Mouse (Mus musculus): ENCODE measurements around the gene Irf2bp2. TPM values are rescaled to one million over a fixed set of nuclear protein-coding genes. Genes with fewer than 3 reads are reported as not detected.

Gene Irf2bp2
- total and polyA plus RNA-seq, 2 experiments from 2014 or later, result 10.2 to 91.5 TPM

- Histone ChIP-seq H3K27me3 (ENCODE audit: insufficient read depth, low read length) (no peaks in the 10 kb centered on the region), H3K4me2 (ENCODE audit: low read depth, low read length) (no peak overlapping the region), H3K9me3 (ENCODE audit: low read length) (no peaks in the 10 kb centered on the region), H3K36me3 (ENCODE audit: insufficient read depth, low read length) (no peaks in the 10 kb centered on the region), H3K27ac (no peak overlapping the region), H3K9ac (replicated peaks; ENCODE audit: low read length) (no peak overlapping the region), H3K4me1 (ENCODE audit: insufficient read depth, low read length) (peaks cover 10% of the 10 kb centered on the region; the same call in 1 of the 2 replicates), H3K4me3 (ENCODE audit: low read length) (no peak overlapping the region)
- TF ChIP-seq CTCF (IDR thresholded peaks at IDR 0.05; ENCODE audit: low read depth), result no peak
- ATAC-seq (no peak), DNase-seq (ENCODE audit: low spot score) (no peak)
- WGBS, result 75% methylated on average over 6 of the region's 6 CpGs
Measured at GRCm38 (mm10) chr8:126565231-126565781, 28.5 kb downstream of the Irf2bp2 start.

GRCm38 (mm10) chr8:126564551-126565154 lies 29.1 kb downstream of the Irf2bp2 start:
- Histone ChIP-seq H3K9ac (replicated peaks; ENCODE audit: low read length) (no peak overlapping the region), H3K27ac (no peak overlapping the region), H3K27me3 (ENCODE audit: insufficient read depth, low read length) (no peaks in the 10 kb centered on the region), H3K36me3 (ENCODE audit: insufficient read depth, low read length) (no peaks in the 10 kb centered on the region), H3K4me3 (ENCODE audit: low read length) (no peak overlapping the region), H3K4me2 (ENCODE audit: low read depth, low read length) (no peak overlapping the region), H3K9me3 (ENCODE audit: low read length) (no peaks in the 10 kb centered on the region), H3K4me1 (ENCODE audit: insufficient read depth, low read length) (peaks cover 10% of the 10 kb centered on the region; the same call in 1 of the 2 replicates)
- no peak for ATAC-seq
- no peak for DNase-seq (ENCODE audit: low spot score)
- 74% methylated on average over 9 of the region's 9 CpGs for WGBS
- no peak for TF ChIP-seq CTCF (IDR thresholded peaks at IDR 0.05; ENCODE audit: low read depth)

GRCm38 (mm10) chr8:126561316-126561841 lies 32.4 kb downstream of the Irf2bp2 start:
- WGBS, result 98% methylated on average over 4 of the region's 4 CpGs
- Histone ChIP-seq H3K4me3 (ENCODE audit: low read length) (no peak overlapping the region), H3K9me3 (ENCODE audit: low read length) (no peaks in the 10 kb centered on the region), H3K4me1 (ENCODE audit: insufficient read depth, low read length) (peaks cover 8% of the 10 kb centered on the region; the same call in 1 of the 2 replicates), H3K36me3 (ENCODE audit: insufficient read depth, low read length) (no peaks in the 10 kb centered on the region), H3K9ac (replicated peaks; ENCODE audit: low read length) (no peak overlapping the region), H3K4me2 (ENCODE audit: low read depth, low read length) (no peak overlapping the region), H3K27ac (no peak overlapping the region), H3K27me3 (ENCODE audit: insufficient read depth, low read length) (no peaks in the 10 kb centered on the region)
- no peak for DNase-seq (ENCODE audit: low spot score)
- TF ChIP-seq CTCF (IDR thresholded peaks at IDR 0.05; ENCODE audit: low read depth), result no peak
- no peak for ATAC-seq

- no peak overlapping the region for H3K4me2 ChIP-seq (ENCODE audit: low read depth, low read length)
- no peak for TF ChIP-seq CTCF (IDR thresholded peaks at IDR 0.05; ENCODE audit: low read depth)
- no peaks in the 10 kb centered on the region for H3K9me3 ChIP-seq (ENCODE audit: low read length)
- no peak overlapping the region for H3K9ac ChIP-seq (replicated peaks; ENCODE audit: low read length)
- no peak overlapping the region for H3K27ac ChIP-seq
- DNase-seq (ENCODE audit: low spot score) (no peak), ATAC-seq (no peak)
- 92% methylated on average over 13 of the region's 13 CpGs for WGBS
- no peak overlapping the region for H3K4me3 ChIP-seq (ENCODE audit: low read length)
- H3K4me1 ChIP-seq (ENCODE audit: insufficient read depth, low read length), result no peaks in the 10 kb centered on the region
- no peaks in the 10 kb centered on the region for H3K27me3 ChIP-seq (ENCODE audit: insufficient read depth, low read length)
- H3K36me3 ChIP-seq (ENCODE audit: insufficient read depth, low read length), result no peaks in the 10 kb centered on the region
Measured at GRCm38 (mm10) chr8:126558400-126558953, 35.3 kb downstream of the Irf2bp2 start.

GRCm38 (mm10) chr8:126557403-126557802 lies 36.4 kb downstream of the Irf2bp2 start:
- Histone ChIP-seq H3K4me2 (ENCODE audit: low read depth, low read length) (no peak overlapping the region), H3K9me3 (ENCODE audit: low read length) (no peaks in the 10 kb centered on the region), H3K27ac (no peak overlapping the region), H3K36me3 (ENCODE audit: insufficient read depth, low read length) (no peaks in the 10 kb centered on the region), H3K27me3 (ENCODE audit: insufficient read depth, low read length) (no peaks in the 10 kb centered on the region), H3K9ac (replicated peaks; ENCODE audit: low read length) (no peak overlapping the region), H3K4me3 (ENCODE audit: low read length) (no peak overlapping the region), H3K4me1 (ENCODE audit: insufficient read depth, low read length) (no peaks in the 10 kb centered on the region)
- no peak for ATAC-seq
- TF ChIP-seq CTCF (IDR thresholded peaks at IDR 0.05; ENCODE audit: low read depth), result no peak
- 29% methylated on average over 9 of the region's 9 CpGs for WGBS
- no peak for DNase-seq (ENCODE audit: low spot score)

- no peaks in the 10 kb centered on the region for H3K27me3 ChIP-seq (ENCODE audit: insufficient read depth, low read length)
- no peak overlapping the region for H3K4me2 ChIP-seq (ENCODE audit: low read depth, low read length)
- no peaks in the 10 kb centered on the region for H3K36me3 ChIP-seq (ENCODE audit: insufficient read depth, low read length)
- H3K27ac ChIP-seq, result no peak overlapping the region
- H3K9me3 ChIP-seq (ENCODE audit: low read length), result no peaks in the 10 kb centered on the region
- no peak overlapping the region for H3K4me3 ChIP-seq (ENCODE audit: low read length)
- TF ChIP-seq CTCF (IDR thresholded peaks at IDR 0.05; ENCODE audit: low read depth), result no peak
- DNase-seq (ENCODE audit: low spot score), result no peak
- WGBS, result 86% methylated on average over 5 of the region's 5 CpGs
- no peak for ATAC-seq
- H3K4me1 ChIP-seq (ENCODE audit: insufficient read depth, low read length), result no peaks in the 10 kb centered on the region
- no peak overlapping the region for H3K9ac ChIP-seq (replicated peaks; ENCODE audit: low read length)
Measured at GRCm38 (mm10) chr8:126556691-126557090, 37.1 kb downstream of the Irf2bp2 start.

- Histone ChIP-seq H3K4me2 (ENCODE audit: low read depth, low read length) (no peak overlapping the region), H3K36me3 (ENCODE audit: insufficient read depth, low read length) (no peaks in the 10 kb centered on the region), H3K27ac (no peak overlapping the region), H3K4me3 (ENCODE audit: low read length) (no peak overlapping the region), H3K9ac (replicated peaks; ENCODE audit: low read length) (no peak overlapping the region), H3K9me3 (ENCODE audit: low read length) (no peaks in the 10 kb centered on the region), H3K4me1 (ENCODE audit: insufficient read depth, low read length) (no peaks in the 10 kb centered on the region), H3K27me3 (ENCODE audit: insufficient read depth, low read length) (no peaks in the 10 kb centered on the region)
- DNase-seq (ENCODE audit: low spot score) (no peak), ATAC-seq (no peak)
- TF ChIP-seq CTCF (IDR thresholded peaks at IDR 0.05; ENCODE audit: low read depth), result no peak
- WGBS, result 90% methylated on average over 4 of the region's 4 CpGs
Measured at GRCm38 (mm10) chr8:126554741-126555140, 39.0 kb downstream of the Irf2bp2 start.
